Mouse (Mus musculus) kidney, postnatal 0 days (tissue): ENCODE measurements around the gene Myh9. TPM values are rescaled to one million over a fixed set of nuclear protein-coding genes. Genes with fewer than 3 reads are reported as not detected.

Experiments
- polyA plus RNA-seq: library from polyadenylated mRNA; unstranded; fragments of >200 nt; fragmentation: Nextera tagmentation; extraction: Ambion mirVana; gene quantifications from 2 replicates; pipeline ENCODE4 v1.2.1, GENCODE M21; 2015

The Myh9 gene
- polyA plus RNA-seq, 1 experiment from 2014 or later = 52.9 TPM

Other genes starting within 250 kb of the Myh9 start
- gene Apol10b, start 246.1 kb downstream of the Myh9 start, polyA plus RNA-seq = 0.12 and 0.24 TPM in 2 replicates
- gene Gm36245, start 242.9 kb downstream of the Myh9 start, polyA plus RNA-seq = not detected in 2 replicates
- not detected in 2 replicates for gene Apol11b, start 198.9 kb downstream of the Myh9 start, polyA plus RNA-seq
- gene Apol7e, start 143.3 kb downstream of the Myh9 start, polyA plus RNA-seq = not detected in 2 replicates
- gene Apol9b, start 113.1 kb downstream of the Myh9 start, polyA plus RNA-seq = 0.14 and 0.15 TPM in 2 replicates
- gene Apol8, start 85.2 kb downstream of the Myh9 start, polyA plus RNA-seq = not detected in 2 replicates
- gene Txn2, start 86.8 kb upstream of the Myh9 start, polyA plus RNA-seq = 245 and 253 TPM in 2 replicates
- 3.2 TPM in 2 replicates for gene Foxred2, start 114.5 kb upstream of the Myh9 start, polyA plus RNA-seq
- 120 and 132 TPM in 2 replicates for gene Eif3d, start 128.6 kb upstream of the Myh9 start, polyA plus RNA-seq